Mouse (Mus musculus): ENCODE data around the gene Tmx2.

The Tmx2 gene

GRCm38 (mm10) chr2:84679016-84679415, at the start of gene Tmx2:
TSS of gene Tmx2 (minus strand) at chr2:84679140.
- peak in 1 of 2 experiments; percentile 35 for DNase-seq

- peak in 1 of 2 experiments; percentile 7 for DNase-seq
These were observed 49.3 kb upstream of the Tmx2 start for GRCm38 (mm10) chr2:84728191-84728590.

- peak; percentile 96 to 98 for DNase-seq
These were observed 48.4 kb upstream of the Tmx2 start, which contains the start of gene Clp1 for GRCm38 (mm10) chr2:84727172-84727858. TSS of gene Clp1 (minus strand) at chr2:84727350.

- no peak for DNase-seq
These were observed 47.8 kb upstream of the Tmx2 start for GRCm38 (mm10) chr2:84726716-84727115.

- DNase-seq = peak in 1 of 2 experiments; percentile 4
These were observed 46.8 kb upstream of the Tmx2 start for GRCm38 (mm10) chr2:84725770-84726169.

- no peak for DNase-seq
These were observed 44.9 kb upstream of the Tmx2 start for GRCm38 (mm10) chr2:84723856-84724255.

- DNase-seq = no peak
These were observed 42.2 kb upstream of the Tmx2 start for GRCm38 (mm10) chr2:84721182-84721581.

- no peak for DNase-seq
These were observed 41.8 kb upstream of the Tmx2 start for GRCm38 (mm10) chr2:84720718-84721117.

GRCm38 (mm10) chr2:84717357-84717756, 38.4 kb upstream of the Tmx2 start:
- DNase-seq = peak; percentile 9 to 16

GRCm38 (mm10) chr2:84716423-84717355, 37.7 kb upstream of the Tmx2 start:
- DNase-seq = peak; percentile 8 to 26

GRCm38 (mm10) chr2:84715562-84716361, 36.8 kb upstream of the Tmx2 start:
- DNase-seq = peak in 1 of 2 experiments; percentile 87

- DNase-seq = peak; percentile 99 to 100
These were observed 36.0 kb upstream of the Tmx2 start, which contains the start of gene Zdhhc5 for GRCm38 (mm10) chr2:84714811-84715561. TSS of gene Zdhhc5 (minus strand) at chr2:84715180.

GRCm38 (mm10) chr2:84714422-84714810, 35.5 kb upstream of the Tmx2 start:
- no peak for DNase-seq

GRCm38 (mm10) chr2:84711898-84712297, 33.0 kb upstream of the Tmx2 start:
- no peak for DNase-seq

- DNase-seq = no peak
These were observed 28.6 kb upstream of the Tmx2 start for GRCm38 (mm10) chr2:84707523-84707922.

- DNase-seq = no peak
These were observed 26.4 kb upstream of the Tmx2 start for GRCm38 (mm10) chr2:84705295-84705694.

- no peak for DNase-seq
These were observed 25.4 kb upstream of the Tmx2 start for GRCm38 (mm10) chr2:84704329-84704728.

GRCm38 (mm10) chr2:84703497-84703896, 24.6 kb upstream of the Tmx2 start:
- DNase-seq = no peak

GRCm38 (mm10) chr2:84695007-84695695, 16.2 kb upstream of the Tmx2 start:
- no peak for DNase-seq

- peak; percentile 57 to 61 for DNase-seq
These were observed 11.1 kb upstream of the Tmx2 start for GRCm38 (mm10) chr2:84690050-84690449.
